Mouse (Mus musculus) neutrophil, adult 59 days (primary cell): Measurements from ENCODE around the gene Rnpepl1. TPM values are rescaled to one million over a fixed set of nuclear protein-coding genes. Genes with fewer than 3 reads are reported as not detected.

ENCODE experiments used
- total RNA-seq, 2 experiments: library from RNA; stranded (reverse); gene quantifications; 1 replicate in 1 of 2; 2 replicates in 1 of 2; pipeline ENCODE4 v1.2.4; 2023

Rnpepl1 gene
- 10 to 100 TPM; 76.4 to 80.9 TPM for total RNA-seq

DNA sequence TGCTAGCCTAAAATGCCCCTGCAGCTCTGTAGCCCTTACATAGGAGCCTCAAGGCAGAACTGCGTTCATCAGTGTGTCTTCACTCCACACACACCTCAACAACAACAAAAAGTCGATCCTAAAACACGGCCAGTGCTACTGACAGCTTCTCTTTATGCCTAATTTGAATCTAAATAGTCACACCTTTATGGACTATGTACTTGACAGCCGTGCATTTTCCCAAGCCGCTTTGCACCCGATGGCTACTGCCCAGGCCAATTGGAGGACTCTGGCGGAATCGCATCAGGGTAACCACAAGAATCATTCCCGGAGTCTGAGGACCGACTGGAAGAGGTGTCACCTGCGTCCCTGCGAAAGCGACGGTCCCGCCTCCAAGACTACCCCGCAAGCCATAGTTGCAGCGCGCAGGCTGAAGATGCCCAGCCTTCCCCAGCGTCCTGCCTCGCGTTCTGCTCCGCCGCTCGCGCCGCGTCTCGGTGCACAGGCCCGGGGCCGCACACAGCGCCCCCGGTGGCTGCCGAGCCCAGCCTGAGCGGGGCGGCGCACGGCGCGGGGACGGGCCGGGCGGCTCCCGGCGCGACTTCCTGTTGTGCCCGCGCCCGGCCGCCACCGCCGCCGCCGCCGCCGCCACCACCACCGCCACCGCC is at the start of gene Rnpepl1:
Rnpepl1 (plus strand) TSS at position 545 of the 647 bp plus-strand sequence.

DNA sequence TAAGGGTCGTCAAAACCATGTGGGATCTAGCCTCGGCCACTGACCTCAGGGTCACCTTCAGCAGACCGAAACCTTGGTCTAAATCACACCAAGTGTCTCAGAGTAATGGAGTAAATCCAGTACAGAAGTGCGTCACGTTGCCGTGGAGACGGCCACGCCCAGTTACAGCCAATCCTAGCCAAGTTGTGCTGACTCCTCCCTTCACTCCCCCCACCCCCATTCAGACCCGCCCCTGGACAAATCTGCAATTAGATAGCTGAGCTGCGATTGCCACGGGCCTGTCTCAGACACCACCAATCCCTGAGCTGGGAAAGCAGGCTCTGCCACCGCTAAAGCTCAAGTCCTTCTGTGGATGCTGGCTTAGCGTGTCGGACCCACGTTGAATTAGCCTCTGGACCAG is 7.8 kb upstream of the Rnpepl1 start, which contains the start of gene Ankmy1:
Ankmy1 (minus strand) TSS at position 121 of the 400 bp plus-strand sequence.

DNA sequence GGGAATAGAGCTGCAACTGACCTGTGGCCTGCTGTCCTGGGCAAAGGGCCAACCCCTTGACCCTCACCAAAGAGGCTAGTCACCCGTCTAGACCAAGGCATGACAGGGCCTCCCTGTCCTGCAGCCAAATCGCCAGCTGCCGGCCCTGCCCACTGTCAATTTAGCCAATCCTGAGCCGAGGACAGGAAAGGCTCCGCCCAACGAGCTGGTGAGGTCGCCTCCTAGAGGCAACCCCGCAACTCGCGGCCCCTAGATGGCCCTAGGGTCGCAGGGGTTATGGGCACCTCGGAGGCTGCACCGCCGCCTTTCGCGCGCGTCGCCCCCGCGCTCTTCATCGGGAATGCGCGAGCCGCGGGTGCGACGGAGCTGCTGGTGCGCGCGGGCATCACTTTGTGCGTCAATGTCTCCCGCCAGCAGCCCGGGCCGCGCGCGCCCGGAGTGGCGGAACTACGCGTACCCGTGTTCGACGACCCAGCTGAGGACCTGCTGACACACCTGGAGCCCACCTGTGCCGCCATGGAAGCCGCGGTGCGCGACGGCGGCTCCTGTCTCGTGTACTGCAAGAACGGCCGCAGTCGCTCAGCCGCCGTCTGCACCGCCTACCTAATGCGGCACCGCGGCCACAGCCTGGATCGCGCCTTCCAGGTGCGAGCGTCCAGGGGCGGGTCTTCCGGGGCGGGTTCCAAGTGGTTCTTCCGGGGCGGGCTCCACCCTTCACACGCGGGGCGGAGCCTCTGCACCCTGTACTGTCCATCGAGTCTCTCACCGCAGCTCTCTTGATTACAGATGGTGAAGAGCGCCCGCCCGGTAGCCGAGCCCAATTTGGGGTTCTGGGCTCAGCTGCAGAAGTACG is 3.6 kb upstream of the Rnpepl1 start, which contains the start of gene Dusp28:
Dusp28 (plus strand) TSS at position 203 of the 853 bp plus-strand sequence.

DNA sequence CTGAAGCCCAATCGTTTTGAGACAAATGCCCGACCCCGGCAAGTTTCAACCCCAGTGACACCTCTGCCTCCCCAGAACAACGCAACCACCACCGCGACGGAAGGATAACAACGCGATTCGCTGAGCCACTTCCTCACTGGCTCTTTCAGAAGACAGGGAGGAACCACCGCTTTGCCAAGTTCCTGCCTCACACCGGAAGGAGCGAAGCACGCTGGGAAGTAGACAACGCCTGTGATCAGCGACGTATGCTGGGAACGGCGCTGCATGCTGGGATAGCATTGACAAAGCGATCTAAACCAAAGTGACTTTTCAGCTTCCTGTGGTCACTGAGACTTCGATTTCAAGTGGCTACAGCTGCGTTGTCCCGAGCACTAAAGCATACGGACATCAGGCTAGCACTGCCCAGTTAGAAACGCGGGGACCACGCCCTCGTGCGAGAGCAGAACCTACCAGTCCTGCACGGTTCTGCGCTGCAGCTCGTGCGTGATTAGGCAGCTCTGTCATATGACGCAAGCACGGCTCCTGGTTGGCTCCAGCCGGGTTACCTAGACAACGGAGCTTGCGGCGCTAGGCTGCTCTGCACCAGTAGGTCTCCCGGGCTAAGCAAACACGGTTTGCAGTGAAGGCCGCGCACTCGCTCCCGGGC is 23.7 kb downstream of the Rnpepl1 start, which contains the start of gene Capn10:
Capn10 (plus strand) TSS at position 195 of the 646 bp plus-strand sequence.

DNA sequence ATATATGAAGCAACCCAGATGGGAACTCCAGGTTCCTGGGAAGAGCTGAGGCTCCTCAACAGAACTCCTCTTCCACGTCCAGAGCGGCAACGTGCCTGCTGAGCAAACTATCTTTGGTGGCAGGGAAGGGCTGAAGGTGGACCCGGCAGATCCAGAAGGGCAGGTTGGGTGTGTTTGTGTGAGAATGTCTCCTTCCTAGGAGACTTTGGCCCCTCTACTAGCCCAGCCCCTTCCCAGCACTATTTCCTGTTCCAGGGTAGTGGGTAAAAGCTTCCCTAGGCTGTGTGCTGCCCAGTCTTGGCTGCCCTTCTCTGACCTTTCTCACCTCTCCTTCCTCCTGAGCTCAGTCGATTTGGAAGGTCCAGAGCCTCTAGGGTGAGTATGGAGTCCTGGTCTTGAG is 40.0 kb downstream of the Rnpepl1 start, which contains the start of gene Gpr35:
Gpr35 (plus strand) TSS at position 259 of the 400 bp plus-strand sequence.

Other genes starting within 250 kb of the Rnpepl1 start
- gene Gpc1, start 79.1 kb upstream of the Rnpepl1 start, total RNA-seq: 10 to 100 TPM; 34.0 TPM
- gene Ankmy1, start 7.9 kb upstream of the Rnpepl1 start, total RNA-seq: under 1 TPM in 1 of 2 experiments, not detected in 1; 0.40 TPM
- 1 to 10 TPM in 1 of 2 experiments, under 1 TPM in 1; 0.62 to 1.4 TPM for gene Dusp28, start 3.8 kb upstream of the Rnpepl1 start, total RNA-seq
- 10 to 100 TPM; 22.4 to 24.8 TPM for gene Capn10, start 23.6 kb downstream of the Rnpepl1 start, total RNA-seq
- gene Gpr35, start 40.1 kb downstream of the Rnpepl1 start, total RNA-seq: 10 to 100 TPM; 25.2 to 29.4 TPM
- not detected for gene Aqp12, start 95.6 kb downstream of the Rnpepl1 start, total RNA-seq
- gene Kif1a, start 191.2 kb downstream of the Rnpepl1 start, total RNA-seq: under 1 TPM; 0.18 to 0.64 TPM
- gene Agxt, start 224.5 kb downstream of the Rnpepl1 start, total RNA-seq: not detected